Mouse (Mus musculus) stomach, embryonic 14.5 days (tissue): ENCODE results near the gene Ptprj. TPM values are rescaled to one million over a fixed set of nuclear protein-coding genes. Genes with fewer than 3 reads are reported as not detected.

Experiments
- ATAC-seq: fragments of 200-750 bp; cut with Nextera tagmentation; 2 replicates; pipeline ENCODE4 v1.8.0; 2017; ENCODE audit warnings: low read depth, moderate TSS enrichment; ENCODE audit not compliant: insufficient number of reproducible peaks, insufficient read depth, low FRiP score
- H3K27ac ChIP-seq: fragments of 300-500 bp; sonication (generic); 2 replicates; pipeline ENCODE4 v1.5.1; 2014; ENCODE audit warnings: mild to moderate bottlenecking, low read length, moderate library complexity, mixed read lengths
- H3K27me3 ChIP-seq: fragments of 300-500 bp; sonication (generic); 2 replicates; pipeline ENCODE4 v1.6.1; 2014; ENCODE audit warnings: low read length, control low read depth, mixed read lengths; ENCODE audit not compliant: control insufficient read depth, insufficient read depth
- H3K36me3 ChIP-seq: fragments of 300-500 bp; sonication (generic); 2 replicates; pipeline ENCODE4 v1.6.1; 2014; ENCODE audit warnings: mild to moderate bottlenecking, control low read depth, low read length, moderate library complexity, mixed read lengths; ENCODE audit not compliant: control insufficient read depth, insufficient read depth
- H3K4me1 ChIP-seq: fragments of 300-500 bp; sonication (generic); 2 replicates; pipeline ENCODE4 v1.6.1; 2014; ENCODE audit warnings: low read length, control low read depth, mixed read lengths; ENCODE audit not compliant: control insufficient read depth, insufficient read depth
- H3K4me2 ChIP-seq: fragments of 300-500 bp; sonication (generic); replicated peaks from 2 replicates; pipeline ENCODE4 v1.6.1; 2014; ENCODE audit warnings: low read depth, low read length, control low read depth
- H3K4me3 ChIP-seq: fragments of 300-500 bp; sonication (generic); 2 replicates; pipeline ENCODE4 v1.5.1; 2014; ENCODE audit warnings: low read depth, low read length, control low read depth
- H3K9ac ChIP-seq: fragments of 300-500 bp; sonication (generic); replicated peaks from 2 replicates; pipeline ENCODE4 v1.6.1; 2014; ENCODE audit warnings: low read depth, mild to moderate bottlenecking, control low read depth, low read length, moderate library complexity, mixed read lengths
- H3K9me3 ChIP-seq: fragments of 300-500 bp; sonication (generic); 2 replicates; pipeline ENCODE4 v1.6.1; 2016; ENCODE audit warnings: low read depth, low read length, control low read depth; ENCODE audit not compliant: control insufficient read depth
- WGBS: fragments of 180-500 bp; shearing (Covaris S2); extraction: QIAGEN DNeasy Blood & Tissue Kit; methylation state at CpG from one replicate; pipeline ENCODE4 v1.1.7; 2014; 5-methylcytosine and 5-hydroxymethylcytosine counted together
- polyA plus RNA-seq: library from polyadenylated mRNA; unstranded; fragments of >200 nt; fragmentation: Nextera tagmentation; extraction: Ambion mirVana; gene quantifications from 2 replicates; pipeline ENCODE4 v1.2.1, GENCODE M21; 2014

Ptprj gene
- polyA plus RNA-seq, 1 experiment from 2014 or later: 6.0 TPM

- H3K27me3 ChIP-seq: no peaks in the 10 kb centered on the region
- 65% methylated on average over 3 of the region's 3 CpGs for whole genome bisulfite sequencing
- no peaks in the 10 kb centered on the region for H3K36me3 ChIP-seq
- H3K4me2 ChIP-seq: no peak overlapping the region
- no peaks in the 10 kb centered on the region for H3K4me1 ChIP-seq
- no peak overlapping the region for H3K27ac ChIP-seq
- H3K9ac ChIP-seq: no peak overlapping the region
- H3K9me3 ChIP-seq: no peaks in the 10 kb centered on the region
- ATAC-seq: no peak
- no peak overlapping the region for H3K4me3 ChIP-seq
Measured at GRCm38 (mm10) chr2:90613591-90613990, 33.1 kb upstream of the Ptprj start.

GRCm38 (mm10) chr2:90613006-90613405, 32.6 kb upstream of the Ptprj start:
- no peaks in the 10 kb centered on the region for H3K9me3 ChIP-seq
- H3K4me3 ChIP-seq: no peak overlapping the region
- H3K27me3 ChIP-seq: no peaks in the 10 kb centered on the region
- H3K4me1 ChIP-seq: no peaks in the 10 kb centered on the region
- WGBS: 71% methylated on average over 2 of the region's 2 CpGs
- ATAC-seq: no peak
- no peak overlapping the region for H3K9ac ChIP-seq
- H3K27ac ChIP-seq: no peak overlapping the region
- H3K4me2 ChIP-seq: no peak overlapping the region
- H3K36me3 ChIP-seq: no peaks in the 10 kb centered on the region

GRCm38 (mm10) chr2:90611959-90612571, 31.6 kb upstream of the Ptprj start:
- Histone ChIP-seq H3K4me3 (no peak overlapping the region), H3K4me1 (no peaks in the 10 kb centered on the region), H3K27me3 (no peaks in the 10 kb centered on the region), H3K36me3 (no peaks in the 10 kb centered on the region), H3K27ac (no peak overlapping the region), H3K9ac (no peak overlapping the region), H3K9me3 (no peaks in the 10 kb centered on the region), H3K4me2 (no peak overlapping the region)
- ATAC-seq: peak; percentile 80; the same call in 1 of the 2 replicates
- 78% methylated on average over 10 of the region's 10 CpGs for WGBS

GRCm38 (mm10) chr2:90601056-90601455, 20.6 kb upstream of the Ptprj start:
- 92% methylated on average over 3 of the region's 3 CpGs for WGBS
- H3K9me3 ChIP-seq: no peaks in the 10 kb centered on the region
- H3K36me3 ChIP-seq: no peaks in the 10 kb centered on the region
- no peak for ATAC-seq
- H3K27ac ChIP-seq: no peak overlapping the region
- H3K4me2 ChIP-seq: no peak overlapping the region
- H3K9ac ChIP-seq: no peak overlapping the region
- H3K27me3 ChIP-seq: no peaks in the 10 kb centered on the region
- H3K4me3 ChIP-seq: no peak overlapping the region
- no peaks in the 10 kb centered on the region for H3K4me1 ChIP-seq

- ATAC-seq: no peak
- 86% methylated on average over 1 of the region's 1 CpGs for WGBS
- no peaks in the 10 kb centered on the region for H3K9me3 ChIP-seq
Measured at GRCm38 (mm10) chr2:90588141-90588540, 7.7 kb upstream of the Ptprj start.

DNA sequence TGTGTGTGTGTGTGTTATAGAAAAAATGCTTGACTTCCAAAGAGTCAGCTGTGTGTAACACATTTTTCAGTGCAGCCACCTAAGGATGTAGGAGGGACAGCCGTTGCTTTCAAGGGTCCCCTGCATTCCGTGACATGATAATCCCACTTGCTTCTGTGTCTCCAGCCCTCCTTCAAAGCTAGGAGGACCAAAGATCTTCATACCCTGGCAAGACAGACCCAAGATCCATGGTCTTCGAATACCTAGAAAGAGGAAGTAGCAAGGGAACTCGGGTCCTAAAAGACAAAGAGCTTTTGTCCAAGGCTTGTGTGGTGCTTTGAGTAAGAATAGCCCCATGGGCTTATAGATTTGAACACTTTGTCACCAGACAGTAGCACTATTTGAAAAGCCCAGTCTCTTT, 4.1 kb upstream of the Ptprj start:
- H3K27ac ChIP-seq: no peak overlapping the region
- 65% methylated on average over 4 of the region's 4 CpGs for WGBS
- H3K36me3 ChIP-seq: no peaks in the 10 kb centered on the region
- H3K9ac ChIP-seq: no peak overlapping the region
- H3K4me2 ChIP-seq: no peak overlapping the region
- H3K9me3 ChIP-seq: no peaks in the 10 kb centered on the region
- ATAC-seq: no peak
- H3K4me3 ChIP-seq: no peak overlapping the region
- peaks cover 4% of the 10 kb centered on the region; the same call in 1 of the 2 replicates for H3K4me1 ChIP-seq
- H3K27me3 ChIP-seq: no peaks in the 10 kb centered on the region

More at GRCm38 (mm10) chr2:90588141-90588540, 7.7 kb upstream of the Ptprj start:
- Histone ChIP-seq H3K9ac (no peak overlapping the region), H3K27ac (no peak overlapping the region), H3K4me2 (no peak overlapping the region), H3K36me3 (no peaks in the 10 kb centered on the region), H3K27me3 (no peaks in the 10 kb centered on the region), H3K4me3 (no peak overlapping the region), H3K4me1 (no peaks in the 10 kb centered on the region)

GRCm38 (mm10) chr2:90583628-90584131, 3.2 kb upstream of the Ptprj start:
- Histone ChIP-seq H3K4me1 (peaks cover 4% of the 10 kb centered on the region; the same call in 1 of the 2 replicates), H3K9ac (no peak overlapping the region), H3K4me3 (no peak overlapping the region), H3K36me3 (no peaks in the 10 kb centered on the region), H3K27me3 (no peaks in the 10 kb centered on the region), H3K4me2 (no peak overlapping the region), H3K27ac (0 out of 2 replicates have a peak overlapping the region, but pooled peaks have one; percentile 61), H3K9me3 (no peaks in the 10 kb centered on the region)
- WGBS: 36% methylated on average over 5 of the region's 5 CpGs
- no peak for ATAC-seq

GRCm38 (mm10) chr2:90582814-90583213, 2.4 kb upstream of the Ptprj start:
- no peaks in the 10 kb centered on the region for H3K9me3 ChIP-seq
- ATAC-seq: no peak
- WGBS: 53% methylated on average over 2 of the region's 2 CpGs

GRCm38 (mm10) chr2:90582311-90582710, 1.9 kb upstream of the Ptprj start:
- Histone ChIP-seq H3K27me3 (no peaks in the 10 kb centered on the region), H3K4me1 (peaks cover 4% of the 10 kb centered on the region; the same call in 1 of the 2 replicates), H3K4me3 (no peak overlapping the region), H3K4me2 (no peak overlapping the region), H3K9ac (no peak overlapping the region), H3K9me3 (no peaks in the 10 kb centered on the region), H3K27ac (no peak overlapping the region), H3K36me3 (no peaks in the 10 kb centered on the region)
- no peak for ATAC-seq
- WGBS: 57% methylated on average over 4 of the region's 4 CpGs

More at GRCm38 (mm10) chr2:90582814-90583213, 2.4 kb upstream of the Ptprj start:
- Histone ChIP-seq H3K4me1 (peaks cover 4% of the 10 kb centered on the region; the same call in 1 of the 2 replicates), H3K4me2 (no peak overlapping the region), H3K27me3 (no peaks in the 10 kb centered on the region), H3K36me3 (no peaks in the 10 kb centered on the region), H3K27ac (no peak overlapping the region), H3K4me3 (no peak overlapping the region), H3K9ac (no peak overlapping the region)
